Mouse (Mus musculus) liver, adult 2 months (tissue): ENCODE results near the gene Gfap.

ENCODE experiments used
- CTCF ChIP-seq: fragments of 200-500 bp; IDR thresholded peaks from 2 replicates; pipeline ENCODE4 v1.5.1; 2011; ENCODE audit warnings: low read depth, low read length, control low read depth
- POLR2A ChIP-seq: fragments of 200-500 bp; IDR thresholded peaks from 2 replicates; pipeline ENCODE4 v1.6.1; 2011; ENCODE audit warnings: low read length, control low read depth; ENCODE audit not compliant: insufficient read depth; ENCODE audit errors: extremely low read depth

DNA sequence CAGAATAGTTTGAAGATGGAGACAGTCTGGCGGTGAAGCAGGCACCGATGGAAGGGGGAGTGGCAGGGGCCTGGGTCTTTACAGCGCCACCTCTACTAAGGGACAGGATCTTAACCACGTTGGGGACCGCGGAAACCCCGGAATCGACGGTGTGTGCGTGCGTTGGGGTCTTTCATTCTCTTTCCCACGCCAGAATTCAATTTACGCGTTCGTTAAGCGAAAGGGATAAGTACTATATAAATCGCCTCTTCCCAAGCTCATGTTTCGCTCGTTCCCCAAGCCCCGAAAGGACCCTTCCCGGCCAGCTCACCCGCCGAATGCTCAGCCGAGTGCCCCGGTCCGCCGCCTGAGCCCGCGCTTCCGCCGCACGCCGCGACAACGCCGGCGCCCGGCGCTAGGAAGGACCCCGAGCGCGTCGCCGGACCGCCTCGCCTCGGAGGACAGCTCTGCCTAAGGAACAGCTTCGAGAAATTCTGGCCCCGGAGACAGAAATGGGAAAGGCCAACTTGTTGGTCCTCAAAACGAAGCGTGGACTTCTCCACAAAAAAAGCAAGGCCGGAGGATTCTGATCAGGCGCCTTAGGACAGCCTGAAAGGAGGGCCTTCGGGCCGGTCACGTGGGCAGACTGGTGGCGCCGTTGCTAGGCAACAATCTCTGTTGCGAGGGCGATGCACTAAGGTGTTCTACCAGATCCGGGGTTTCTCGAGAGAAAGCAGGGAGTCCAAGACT is 20.0 kb downstream of the Gfap start, which contains the start of the genes Eftud2 and Ccdc103:
- TF ChIP-seq CTCF, result no peak
- peak; percentile 65; the same call in 1 of the 2 replicates for TF ChIP-seq POLR2A
